Mouse (Mus musculus) lung, adult 2 months (tissue): ENCODE measurements around the gene Maml3. TPM values are rescaled to one million over a fixed set of nuclear protein-coding genes. Genes with fewer than 3 reads are reported as not detected.

Experiments used
- DNase-seq: peaks from one replicate; pipeline ENCODE4 v3.0.0; 2022
- H3K4me1 ChIP-seq: fragments of 200-500 bp; 2 replicates; pipeline ENCODE4 v1.6.1; 2011; ENCODE audit warnings: low read length; ENCODE audit not compliant: control insufficient read depth, insufficient read depth
- H3K4me3 ChIP-seq: fragments of 200-500 bp; replicated peaks from 2 replicates; pipeline ENCODE3; 2011; ENCODE audit warnings: low read depth, mild to moderate bottlenecking, control low read depth, low read length; ENCODE audit errors: extremely low read depth
- CTCF ChIP-seq: fragments of 200-500 bp; IDR thresholded peaks from 2 replicates; pipeline ENCODE4 v1.5.1; 2011; ENCODE audit warnings: mild to moderate bottlenecking, low read length, control low read depth; ENCODE audit not compliant: insufficient read depth
- POLR2A ChIP-seq: fragments of 200-500 bp; IDR thresholded peaks from 2 replicates; pipeline ENCODE4 v1.6.1; 2011; ENCODE audit warnings: low read depth, mild to moderate bottlenecking, control low read depth, low read length, borderline replicate concordance; ENCODE audit errors: extremely low read depth
- WGBS: fragments of 180-500 bp; shearing (Covaris S2); methylation state at CpG from one replicate; pipeline ENCODE4 v1.1.7; 2018; 5-methylcytosine and 5-hydroxymethylcytosine counted together
- polyA plus RNA-seq: library from polyadenylated mRNA; depleted of rRNA; stranded (reverse); fragments of >200 nt; gene quantifications from 2 replicates; pipeline ENCODE4 v1.2.3, GENCODE M21; 2012

Gene Maml3
- polyA plus RNA-seq, 1 experiment, result 11.2 TPM

GRCm38 (mm10) chr3:52069304-52070162 is 35.3 kb downstream of the Maml3 start:
- WGBS, result 5% methylated on average over 25 of the region's 25 CpGs
- TF ChIP-seq POLR2A (peak; percentile 79; the same call in 1 of the 2 replicates), CTCF (no peak)
- peak; percentile 69 for DNase-seq
- peak overlapping the region; percentile 69 for H3K4me3 ChIP-seq
- H3K4me1 ChIP-seq, result no peaks in the 10 kb centered on the region

- TF ChIP-seq CTCF (no peak), POLR2A (no peak)
- DNase-seq, result no peak
- Histone ChIP-seq H3K4me3 (no peak overlapping the region), H3K4me1 (no peaks in the 10 kb centered on the region)
- WGBS, result 74% methylated on average over 3 of the region's 3 CpGs
Observed at GRCm38 (mm10) chr3:52068885-52069284, 36.0 kb downstream of the Maml3 start.

- no peak overlapping the region for H3K4me3 ChIP-seq
- WGBS, result 83% methylated on average over 6 of the region's 6 CpGs
- no peak for TF ChIP-seq POLR2A
- no peak for TF ChIP-seq CTCF
- DNase-seq, result no peak
- H3K4me1 ChIP-seq, result no peaks in the 10 kb centered on the region
Observed at GRCm38 (mm10) chr3:52067181-52067580, 37.7 kb downstream of the Maml3 start.

GRCm38 (mm10) chr3:52066142-52066541 is 38.7 kb downstream of the Maml3 start:
- TF ChIP-seq CTCF, result no peak
- no peak for TF ChIP-seq POLR2A
- Histone ChIP-seq H3K4me1 (no peaks in the 10 kb centered on the region), H3K4me3 (no peak overlapping the region)
- DNase-seq, result no peak
- 42% methylated on average over 3 of the region's 3 CpGs for WGBS

GRCm38 (mm10) chr3:52063261-52063655 is 41.6 kb downstream of the Maml3 start:
- TF ChIP-seq POLR2A (no peak), CTCF (no peak)
- no peak for DNase-seq
- no peaks in the 10 kb centered on the region for H3K4me1 ChIP-seq
- WGBS, result 87% methylated on average over 3 of the region's 3 CpGs
- no peak overlapping the region for H3K4me3 ChIP-seq

- 76% methylated on average over 11 of the region's 11 CpGs for WGBS
- DNase-seq, result no peak
- no peak for TF ChIP-seq CTCF
- no peak for TF ChIP-seq POLR2A
- Histone ChIP-seq H3K4me3 (no peak overlapping the region), H3K4me1 (no peaks in the 10 kb centered on the region)
Observed at GRCm38 (mm10) chr3:52062389-52063260, 42.3 kb downstream of the Maml3 start.

- WGBS, result 56% methylated on average over 8 of the region's 8 CpGs
- TF ChIP-seq CTCF (no peak), POLR2A (no peak)
Observed at GRCm38 (mm10) chr3:52061472-52062388, 43.1 kb downstream of the Maml3 start.

GRCm38 (mm10) chr3:52060886-52061285 is 44.0 kb downstream of the Maml3 start:
- no peak for DNase-seq
- Histone ChIP-seq H3K4me3 (no peak overlapping the region), H3K4me1 (no peaks in the 10 kb centered on the region)
- WGBS, result 94% methylated on average over 7 of the region's 7 CpGs
- no peak for TF ChIP-seq POLR2A
- TF ChIP-seq CTCF, result no peak

More at GRCm38 (mm10) chr3:52061472-52062388, 43.1 kb downstream of the Maml3 start:
- DNase-seq, result no peak
- Histone ChIP-seq H3K4me3 (no peak overlapping the region), H3K4me1 (no peaks in the 10 kb centered on the region)

GRCm38 (mm10) chr3:52051801-52052200 is 53.1 kb downstream of the Maml3 start:
- DNase-seq, result no peak
- TF ChIP-seq CTCF, result no peak
- no peak for TF ChIP-seq POLR2A
- Histone ChIP-seq H3K4me1 (peaks cover 5% of the 10 kb centered on the region; the same call in 1 of the 2 replicates), H3K4me3 (no peak overlapping the region)
- 53% methylated on average over 2 of the region's 2 CpGs for WGBS
